Comparison of ENCODE assay signal across 29 mouse cellular contexts in genomic region chr15:101715831-101716230, GRCm38 (mm10). TPM values are rescaled to one million over a fixed set of nuclear protein-coding genes. Genes with fewer than 3 reads are reported as not detected.
"Had no signal": no experiment of that assay in that cellular context is flagged by ENCODE, and none has a peak within 500 bp of the region (broad histone marks: within the 10 kb centered on the region; RNA-seq: fewer than 3 reads in every experiment).

No protein-coding gene starts in this region.

- DNase-seq: kidney, postnatal 10 days; kidney, postnatal 36 days; layer of hippocampus, postnatal 36 days; liver, embryonic 13.5 days; lung, embryonic 14.5 days; retina, postnatal 1 day; right cerebral cortex, postnatal 25 days; spleen, adult 18-20 months; thymus, adult 2 months; thymus, postnatal 14 days; thymus, postnatal 4 days had no signal

RNA-seq across cellular contexts. Expression of gene Krt5, which starts 3.1 kb away (rescaled TPM):
- total RNA-seq: layer of hippocampus, postnatal 10 days; left cerebral cortex, adult 2 months; left cerebral cortex, postnatal 10 days; left cerebral cortex, postnatal 36 days; liver, adult 2 months; megakaryocyte, adult 5-6 weeks had no signal
- polyA plus RNA-seq: liver, adult 2 months; lung, embryonic 14.5 days; lung, postnatal 0 days; macrophage had no signal

RNA-seq across cellular contexts. Expression of gene Krt6a, which starts 21.7 kb away (rescaled TPM):
- total RNA-seq: layer of hippocampus, adult 8-10 months; layer of hippocampus, postnatal 10 days; layer of hippocampus, postnatal 36 days; left cerebral cortex, adult 2 months; left cerebral cortex, postnatal 10 days; left cerebral cortex, postnatal 36 days; liver, adult 2 months; megakaryocyte, adult 5-6 weeks had no signal
- polyA plus RNA-seq: limb, embryonic 11.5 days; liver, adult 2 months; liver, embryonic 16.5 days; lung, embryonic 14.5 days; macrophage; midbrain, embryonic 12.5 days; neural tube, embryonic 13.5 days had no signal

RNA-seq across cellular contexts. Expression of gene Krt71, which starts 27.1 kb away (rescaled TPM):
- total RNA-seq: layer of hippocampus, adult 8-10 months; layer of hippocampus, postnatal 10 days; layer of hippocampus, postnatal 36 days; left cerebral cortex, adult 2 months; left cerebral cortex, postnatal 10 days; left cerebral cortex, postnatal 36 days; liver, adult 2 months; megakaryocyte, adult 5-6 weeks; neutrophil, adult 5-6 weeks had no signal
- polyA plus RNA-seq: kidney, embryonic 15.5 days; limb, embryonic 11.5 days; liver, adult 2 months; liver, embryonic 13.5 days; liver, embryonic 16.5 days; lung, embryonic 14.5 days; lung, postnatal 0 days; macrophage; midbrain, embryonic 12.5 days; neural tube, embryonic 13.5 days; stomach, embryonic 15.5 days had no signal

RNA-seq across cellular contexts. Expression of gene Krt6b, which starts 35.7 kb away (rescaled TPM):
- total RNA-seq: layer of hippocampus, adult 8-10 months; layer of hippocampus, postnatal 10 days; layer of hippocampus, postnatal 36 days; left cerebral cortex, adult 2 months; left cerebral cortex, postnatal 10 days; left cerebral cortex, postnatal 36 days; liver, adult 2 months; megakaryocyte, adult 5-6 weeks had no signal
- polyA plus RNA-seq: kidney, embryonic 15.5 days; limb, embryonic 11.5 days; limb, embryonic 14.5 days; liver, adult 2 months; liver, embryonic 13.5 days; liver, embryonic 16.5 days; lung, embryonic 14.5 days; lung, postnatal 0 days; macrophage; midbrain, embryonic 12.5 days; midbrain, embryonic 15.5 days; neural tube, embryonic 13.5 days had no signal
